8 mouse cellular contexts compared by ENCODE assay signal in genomic region chr3:88536103-88536930, GRCm38 (mm10). TPM values are rescaled to one million over a fixed set of nuclear protein-coding genes. Genes with fewer than 3 reads are reported as not detected.
DNase-seq lines count a peak whose midpoint lies in the region; ATAC-seq lines count a peak whose summit lies in the region.

No protein-coding gene starts in this region.

- peak; percentile 82 for DNase-seq in ZHBTc4 (ENCODE audit: low read depth, low spot score)
- DNase-seq in cerebellum, adult 8-10 months: peak; percentile 77
- peak; percentile 81 to 83 for DNase-seq in heart, postnatal 36 days
- peak; percentile 64 to 70 for DNase-seq in layer of hippocampus, adult 18-20 months (ENCODE audit: low spot score in 2 of 2)
- peak; percentile 73 to 74 for DNase-seq in urinary bladder, postnatal 4 days (ENCODE audit: low spot score in 2 of 2)

- peak overlapping the region; percentile 62 for H3K9ac ChIP-seq in liver, embryonic 16.5 days (ENCODE audit: low read depth, low read length)
- peak overlapping the region; percentile 39; the same call in 1 of the 2 replicates for H3K9ac ChIP-seq in neural tube, embryonic 14.5 days (replicated peaks; ENCODE audit: low read depth, low read length)

- H3K4me3 ChIP-seq in liver, embryonic 16.5 days (ENCODE audit: low read depth, low read length): peak overlapping the region; percentile 61
- peak overlapping the region; percentile 96 for H3K4me3 ChIP-seq in neural tube, embryonic 14.5 days (ENCODE audit: low read depth, low read length)

- H3K36me3 ChIP-seq in liver, embryonic 16.5 days (ENCODE audit: control insufficient read depth, insufficient read depth): no peaks in the 10 kb centered on the region
- H3K36me3 ChIP-seq in neural tube, embryonic 14.5 days (ENCODE audit: control insufficient read depth, insufficient read depth, low read length): peaks cover 43% of the 10 kb centered on the region

- peaks cover 28% of the 10 kb centered on the region for H3K4me1 ChIP-seq in liver, embryonic 16.5 days (ENCODE audit: control insufficient read depth, low read depth, low read length)
- peaks cover 48% of the 10 kb centered on the region for H3K4me1 ChIP-seq in neural tube, embryonic 14.5 days (ENCODE audit: control insufficient read depth, insufficient read depth, low read length)

- H3K9me3 ChIP-seq in liver, embryonic 16.5 days (replicated peaks; ENCODE audit: control insufficient read depth, low read length): no peaks in the 10 kb centered on the region
- no peaks in the 10 kb centered on the region for H3K9me3 ChIP-seq in neural tube, embryonic 14.5 days (ENCODE audit: control insufficient read depth, low read length)

- WGBS in liver, embryonic 16.5 days (ENCODE audit: insufficient replicate concordance): 4% methylated on average over 64 of the region's 64 CpGs
- 8% methylated on average over 60 of the region's 64 CpGs for WGBS in neural tube, embryonic 14.5 days

- peak; percentile 68 for ATAC-seq in frontal cortex, adult (ENCODE audit: low TSS enrichment)
- peak; percentile 86 for ATAC-seq in liver, embryonic 16.5 days (ENCODE audit: low read depth)
- ATAC-seq in neural tube, embryonic 14.5 days (ENCODE audit: low read depth): no peak

- peak overlapping the region; percentile 54 for H3K27ac ChIP-seq in liver, embryonic 16.5 days (ENCODE audit: low read length)
- H3K27ac ChIP-seq in neural tube, embryonic 14.5 days (ENCODE audit: low read depth, low read length): no peak overlapping the region

- peaks cover 9% of the 10 kb centered on the region for H3K27me3 ChIP-seq in liver, embryonic 16.5 days (ENCODE audit: control insufficient read depth, insufficient read depth, low read depth, low read length)
- H3K27me3 ChIP-seq in neural tube, embryonic 14.5 days (ENCODE audit: control insufficient read depth, insufficient read depth, low read length): no peaks in the 10 kb centered on the region

- intact Hi-C loops in heart, postnatal 36 days (cut with DNase I): no loop called here

- peak overlapping the region; percentile 92 for H3K4me2 ChIP-seq in liver, embryonic 16.5 days (ENCODE audit: low read depth, low read length)
- H3K4me2 ChIP-seq in neural tube, embryonic 14.5 days (ENCODE audit: low read depth, low read length): peak overlapping the region; percentile 77

RNA-seq across cellular contexts. Expression of gene Mex3a, which starts 4.1 kb away (rescaled TPM):
- total RNA-seq in heart, postnatal 36 days (2021): under 1 TPM; 0.22 to 0.58 TPM
- total RNA-seq in layer of hippocampus, adult 18-20 months (2021): 1 to 10 TPM; 2.0 to 2.2 TPM
- 0.44 and 0.53 TPM in 2 replicates for polyA plus RNA-seq in liver, embryonic 16.5 days (2015; fragmentation: Nextera tagmentation; extraction: Ambion mirVana)
- polyA plus RNA-seq in neural tube, embryonic 14.5 days (2014; fragmentation: Nextera tagmentation; extraction: Ambion mirVana): 34.0 and 35.3 TPM in 2 replicates

RNA-seq across cellular contexts. Expression of gene Rab25, which starts 11.8 kb away (rescaled TPM):
- total RNA-seq in heart, postnatal 36 days (2021): not detected
- not detected for total RNA-seq in layer of hippocampus, adult 18-20 months (2021)
- polyA plus RNA-seq in liver, embryonic 16.5 days (2015; fragmentation: Nextera tagmentation; extraction: Ambion mirVana): 0.32 and 1.1 TPM in 2 replicates
- polyA plus RNA-seq in neural tube, embryonic 14.5 days (2014; fragmentation: Nextera tagmentation; extraction: Ambion mirVana): not detected in 2 replicates

RNA-seq across cellular contexts. Expression of gene Lamtor2, which starts 16.6 kb away (rescaled TPM):
- 10 to 100 TPM; 94.6 to 99.1 TPM for total RNA-seq in heart, postnatal 36 days (2021)
- 100 to 1,000 TPM; 112 to 113 TPM for total RNA-seq in layer of hippocampus, adult 18-20 months (2021)
- 98.6 and 107 TPM in 2 replicates for polyA plus RNA-seq in liver, embryonic 16.5 days (2015; fragmentation: Nextera tagmentation; extraction: Ambion mirVana)
- 97.0 and 106 TPM in 2 replicates for polyA plus RNA-seq in neural tube, embryonic 14.5 days (2014; fragmentation: Nextera tagmentation; extraction: Ambion mirVana)

RNA-seq across cellular contexts. Expression of gene Ubqln4, which starts 17.2 kb away (rescaled TPM):
- 10 to 100 TPM; 65.0 to 75.6 TPM for total RNA-seq in heart, postnatal 36 days (2021)
- total RNA-seq in layer of hippocampus, adult 18-20 months (2021): 100 to 1,000 TPM; 118 to 122 TPM
- 14.8 and 16.4 TPM in 2 replicates for polyA plus RNA-seq in liver, embryonic 16.5 days (2015; fragmentation: Nextera tagmentation; extraction: Ambion mirVana)
- polyA plus RNA-seq in neural tube, embryonic 14.5 days (2014; fragmentation: Nextera tagmentation; extraction: Ambion mirVana): 43.5 and 44.1 TPM in 2 replicates

RNA-seq across cellular contexts. Expression of gene Lmna, which starts 26.6 kb away (rescaled TPM):
- 100 to 1,000 TPM; 121 to 130 TPM for total RNA-seq in heart, postnatal 36 days (2021)
- total RNA-seq in layer of hippocampus, adult 18-20 months (2021): 10 to 100 TPM; 36.5 to 40.2 TPM
- polyA plus RNA-seq in liver, embryonic 16.5 days (2015; fragmentation: Nextera tagmentation; extraction: Ambion mirVana): 123 and 131 TPM in 2 replicates
- 41.0 and 41.4 TPM in 2 replicates for polyA plus RNA-seq in neural tube, embryonic 14.5 days (2014; fragmentation: Nextera tagmentation; extraction: Ambion mirVana)
